Mouse (Mus musculus): ENCODE measurements around the gene Zfp626.
"Not testable (repeated sequence)": the region's sequence is repeated elsewhere in the genome, so short reads cannot be mapped to it uniquely, and the experiment has no call there.

The Zfp626 gene

GRCm38 (mm10) chr7:27806896-27807295, at the start of gene Zfp626:
Gene Zfp626 (plus strand): TSS chr7:27807196.
- not testable (repeated sequence) for DNase-seq

DNA sequence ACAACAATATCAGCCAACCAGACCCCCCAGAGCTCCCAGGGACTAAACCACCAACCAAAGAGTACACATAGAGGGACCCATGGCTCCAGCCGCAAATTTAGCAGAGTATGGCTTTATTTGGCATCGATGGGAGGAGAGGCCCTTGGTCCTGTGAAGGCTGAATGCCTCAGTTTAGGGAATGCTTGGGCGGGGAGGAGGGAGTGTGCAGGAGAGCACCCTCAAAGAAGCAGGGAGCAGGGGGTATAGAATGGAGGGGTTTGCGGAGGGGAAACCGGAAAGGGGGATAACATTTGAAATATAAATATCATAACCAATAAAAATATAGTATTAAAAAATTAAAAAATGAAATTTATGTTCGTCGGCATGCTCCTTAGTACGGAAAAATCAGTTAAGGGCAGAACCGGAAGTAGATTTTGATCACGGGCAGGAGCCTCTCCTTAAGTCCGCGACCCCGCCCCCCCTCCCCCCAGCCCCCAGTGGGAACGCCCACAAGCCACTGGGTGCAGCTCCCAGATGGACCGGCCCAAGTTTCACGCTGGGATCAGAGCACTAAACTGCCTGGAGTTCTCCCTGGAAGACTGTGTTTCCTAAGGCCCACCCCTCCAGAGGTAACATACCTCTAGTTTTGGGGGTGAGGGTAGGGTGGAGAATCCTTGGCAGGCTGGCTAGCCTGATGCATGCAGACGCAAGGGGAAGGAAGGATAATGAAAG, 41.7 kb upstream of the Zfp626 start:
- DNase-seq: no peak

DNA sequence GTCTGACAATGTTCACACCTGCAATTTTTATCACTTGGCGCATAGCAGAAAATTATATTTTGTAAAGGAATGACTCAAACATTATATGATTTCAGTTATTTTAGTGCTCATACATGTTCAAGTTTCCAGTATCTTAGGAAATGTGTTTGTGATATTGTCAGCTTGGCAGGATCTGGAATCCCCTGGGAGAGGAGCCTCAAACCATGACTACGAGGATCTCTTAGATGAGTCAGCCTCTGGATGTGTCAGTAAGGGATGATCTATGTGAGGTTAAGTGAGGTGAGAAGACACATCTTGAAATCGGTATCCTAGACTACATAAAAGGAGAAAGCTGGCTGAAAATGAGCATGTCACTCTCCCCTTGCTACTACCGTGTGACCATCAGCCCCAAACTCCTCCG, 17.7 kb upstream of the Zfp626 start:
- DNase-seq: no peak

GRCm38 (mm10) chr7:27793865-27794264, 13.1 kb upstream of the Zfp626 start:
- not testable (repeated sequence) for DNase-seq

- DNase-seq: no peak
Measured at GRCm38 (mm10) chr7:27794566-27794965, 12.4 kb upstream of the Zfp626 start.

GRCm38 (mm10) chr7:27797906-27798811, 8.8 kb upstream of the Zfp626 start:
- no peak for DNase-seq

- peak; percentile 30 for DNase-seq
Measured at GRCm38 (mm10) chr7:27801137-27801536, 5.9 kb upstream of the Zfp626 start.

DNA sequence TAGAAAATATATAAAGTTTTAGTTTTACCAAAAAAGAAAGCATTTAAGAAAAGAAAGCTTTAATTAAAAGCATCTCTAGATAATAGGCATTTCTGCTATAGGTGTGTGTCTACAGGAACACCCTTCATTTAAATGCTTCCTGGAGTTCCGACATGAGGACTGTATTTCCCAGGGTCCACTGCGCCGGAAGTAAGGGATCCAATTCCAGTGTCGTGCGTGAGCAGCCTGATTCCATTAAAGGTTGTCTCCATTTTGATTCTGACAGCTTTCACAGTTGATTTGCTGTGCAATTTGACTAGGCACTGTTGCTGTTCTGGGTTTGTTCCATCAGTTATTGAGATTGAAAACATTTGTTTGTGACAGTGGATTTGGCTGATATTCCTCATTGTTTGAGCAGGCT, 4.0 kb upstream of the Zfp626 start:
- peak; percentile 13 for DNase-seq

- DNase-seq: peak; percentile 88
Measured at GRCm38 (mm10) chr7:27804297-27805030, 2.5 kb upstream of the Zfp626 start.

DNA sequence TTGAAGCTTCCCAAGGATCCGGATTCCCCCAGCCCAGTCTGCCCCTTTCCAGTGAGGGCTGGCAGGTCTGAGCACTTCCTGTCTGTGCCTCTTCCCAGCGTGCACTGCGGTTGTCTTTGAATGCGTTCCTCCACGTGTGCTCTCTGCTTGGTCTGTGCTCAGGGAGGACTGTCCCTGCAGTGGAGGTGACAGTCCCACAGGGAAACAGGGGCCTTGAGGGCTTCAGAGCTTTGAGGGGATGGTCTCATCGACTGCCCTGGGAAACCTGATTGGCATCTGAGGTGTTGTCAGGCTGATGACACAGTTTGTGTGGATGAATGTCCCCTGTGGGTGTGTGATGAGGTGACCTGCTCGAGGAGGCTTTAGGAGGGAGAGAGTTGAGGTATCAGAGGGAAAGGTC, 309 bp downstream of the Zfp626 start:
- not testable (repeated sequence) for DNase-seq

GRCm38 (mm10) chr7:27818526-27819110, 11.6 kb downstream of the Zfp626 start:
- no peak for DNase-seq

DNA sequence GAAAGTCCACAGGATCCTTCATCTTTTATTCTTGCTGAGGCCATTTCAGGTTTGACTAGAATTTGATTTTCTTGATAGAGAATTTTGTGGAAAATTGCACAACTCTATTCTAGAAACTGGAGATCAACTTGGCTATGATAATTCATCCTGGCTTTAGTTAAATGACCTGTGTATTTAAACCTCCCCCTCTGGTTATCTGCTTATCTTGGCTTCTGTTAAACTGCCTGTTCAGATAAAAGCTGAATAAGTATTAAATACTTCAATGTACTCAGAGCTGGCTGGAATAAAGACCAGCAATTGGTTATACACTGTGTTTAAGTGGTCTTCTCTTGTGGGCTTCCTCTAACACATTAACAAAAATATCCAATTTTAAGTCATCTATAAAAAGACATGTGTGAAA, 15.6 kb downstream of the Zfp626 start:
- DNase-seq: no peak

DNA sequence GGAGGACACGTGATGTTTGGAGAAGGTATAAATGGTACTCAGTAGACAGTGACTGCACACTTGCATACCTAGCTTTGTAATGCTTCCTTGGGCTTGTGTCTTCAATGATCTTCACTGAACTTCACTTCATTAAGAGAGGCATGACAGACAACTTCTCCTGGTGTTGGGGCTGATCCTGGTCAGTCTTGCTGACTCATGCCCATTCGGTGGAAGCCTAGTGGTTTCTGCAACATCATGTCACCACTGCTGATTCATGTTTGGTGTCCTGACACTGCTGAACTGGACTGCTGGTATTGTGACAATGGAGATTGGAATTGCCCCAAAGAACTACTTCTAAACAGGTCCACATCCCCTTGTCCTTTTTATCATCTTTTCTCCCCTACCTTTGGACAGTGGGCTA, 27.1 kb downstream of the Zfp626 start:
- DNase-seq: no peak

DNA sequence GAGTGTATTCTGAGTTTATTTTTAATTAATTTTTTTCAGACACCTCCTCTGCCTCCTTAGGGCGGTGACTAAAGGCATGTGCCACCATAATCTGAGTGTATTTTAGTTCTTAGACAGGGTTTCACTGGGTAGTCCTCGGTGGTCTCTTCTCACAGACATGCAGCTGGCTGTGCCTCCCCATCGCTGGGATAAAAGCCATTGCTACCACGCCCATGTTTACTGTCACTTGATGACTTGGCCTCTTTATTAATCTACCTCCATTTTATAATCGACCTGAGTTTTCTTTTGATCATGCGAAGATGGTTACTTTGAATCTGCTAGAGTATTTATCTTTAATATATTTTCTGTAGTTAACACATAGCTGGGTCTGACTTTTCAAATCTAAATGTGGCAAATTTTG, 30.9 kb downstream of the Zfp626 start:
- DNase-seq: no peak

DNA sequence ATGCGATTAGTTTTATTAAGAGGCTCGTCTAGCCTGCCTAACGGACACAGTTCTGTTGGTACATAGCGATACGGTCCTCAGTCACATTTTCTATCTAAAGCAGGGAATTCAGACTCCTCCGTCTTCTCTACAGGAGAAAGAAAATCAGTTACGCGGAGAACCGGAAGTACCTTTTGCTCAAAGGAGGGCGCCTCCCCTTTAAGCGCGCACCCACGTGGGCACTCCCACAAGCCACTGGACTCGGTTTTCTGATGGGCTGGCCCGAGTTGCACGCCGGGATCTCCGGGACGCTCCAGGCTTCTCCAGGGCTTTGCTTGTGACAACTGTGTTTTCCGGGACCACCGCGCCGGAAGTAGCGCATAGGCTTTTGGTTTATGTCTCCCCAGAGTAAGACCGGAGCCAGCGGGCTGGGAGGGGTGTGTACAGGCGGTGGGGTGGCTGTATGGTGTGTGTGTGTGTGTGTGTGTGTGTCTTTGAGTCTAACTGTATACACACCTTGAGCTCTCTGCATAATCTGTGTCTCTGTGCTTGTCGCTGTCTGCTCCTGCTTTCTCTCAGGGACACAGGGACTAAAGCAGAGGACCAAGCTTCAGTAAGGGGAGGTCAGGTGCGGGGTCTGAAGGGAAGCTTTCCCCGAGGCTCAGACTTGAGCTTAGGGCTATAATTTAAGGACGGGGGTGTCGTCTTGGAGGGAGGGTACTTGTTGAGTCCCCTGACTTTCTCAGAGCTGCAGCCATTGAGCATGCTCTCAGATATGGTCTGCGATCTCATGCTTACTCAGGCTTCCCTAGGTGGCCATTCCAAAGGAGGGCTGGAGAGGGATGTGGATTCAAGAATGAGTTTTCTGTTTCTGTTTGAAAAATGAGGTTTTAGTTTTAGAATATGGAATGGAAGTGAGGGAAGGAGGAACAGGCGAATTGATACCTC, 31.6 kb downstream of the Zfp626 start, which contains the start of gene Zfp59:
Gene Zfp59, plus strand, starts transcription at position 285 of the 927 bp plus-strand sequence.
- peak; percentile 94 for DNase-seq

DNA sequence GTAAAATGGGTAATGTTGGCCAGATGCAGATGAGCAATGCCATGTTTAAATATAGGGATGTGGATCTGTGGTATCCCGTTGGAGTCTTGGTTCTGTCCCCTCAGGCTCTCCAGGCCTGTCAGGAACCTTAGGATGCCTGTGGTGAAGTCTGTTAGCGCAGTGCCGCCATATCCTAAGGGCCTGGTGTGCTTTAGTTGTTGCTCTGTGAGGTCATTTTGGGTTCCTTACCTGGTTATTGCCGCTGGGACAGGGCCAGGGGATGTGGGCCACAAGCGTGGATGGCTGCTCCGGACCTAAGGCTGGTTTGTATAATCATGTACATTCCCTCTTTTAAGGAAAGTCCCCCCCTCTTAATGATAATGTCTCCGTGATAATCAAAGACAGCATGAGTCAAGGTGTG, 32.6 kb downstream of the Zfp626 start:
- no peak for DNase-seq

GRCm38 (mm10) chr7:27840104-27840503, 33.1 kb downstream of the Zfp626 start:
- DNase-seq: no peak

GRCm38 (mm10) chr7:27857227-27857626, 50.2 kb downstream of the Zfp626 start, which contains the start of gene Zfp607a:
Gene Zfp607a (plus strand): TSS chr7:27857527.
- no peak for DNase-seq

- no peak for DNase-seq
Measured at GRCm38 (mm10) chr7:27859301-27860251, 52.6 kb downstream of the Zfp626 start.
